Mouse (Mus musculus) right cerebral cortex, postnatal 10 days (tissue): ENCODE data around the gene Exosc2.

Experiments
- DNase-seq, 2 experiments: peaks; one replicate each; pipeline ENCODE4 v3.0.0; 2021; ENCODE audit warnings: low spot score in 2 of 2

Gene Exosc2

GRCm38 (mm10) chr2:31724730-31725490 is 54.4 kb downstream of the Exosc2 start:
- no peak for DNase-seq

- no peak for DNase-seq
Measured at GRCm38 (mm10) chr2:31727576-31728277, 57.2 kb downstream of the Exosc2 start.

GRCm38 (mm10) chr2:31730640-31731039 is 60.1 kb downstream of the Exosc2 start:
- no peak for DNase-seq
